Mouse (Mus musculus): ENCODE data around the gene Prc1.

- TF ChIP-seq GATA1 (IDR thresholded peaks at IDR 0.05; ENCODE audit: borderline replicate concordance, low read length) (no peak), FLI1 (IDR thresholded peaks at IDR 0.05; ENCODE audit: low read length) (no peak)
Observed at GRCm38 (mm10) chr7:80252437-80252836, 41.8 kb upstream of the Prc1 start.
